Mouse (Mus musculus) forebrain, embryonic 11.5 days (tissue): Measurements from ENCODE around the gene Lemd1. TPM values are rescaled to one million over a fixed set of nuclear protein-coding genes. Genes with fewer than 3 reads are reported as not detected.
"Not testable (repeated sequence)": the region's sequence is repeated elsewhere in the genome, so short reads cannot be mapped to it uniquely, and the experiment has no call there.

ENCODE experiments used
- ATAC-seq: fragments of 200-750 bp; cut with Nextera tagmentation; replicated peaks from 2 replicates; pipeline ENCODE4 v1.8.0; 2017; ENCODE audit warnings: moderate TSS enrichment; ENCODE audit not compliant: low FRiP score
- DNase-seq: peaks from one replicate; pipeline ENCODE4 v3.0.0-alpha.2; 2017; ENCODE audit warnings: low spot score
- H3K27ac ChIP-seq: fragments of 300-500 bp; sonication (generic); 2 replicates; pipeline ENCODE4 v1.5.1; 2014; ENCODE audit warnings: low read depth, low read length
- H3K27me3 ChIP-seq: fragments of 300-500 bp; sonication (generic); 2 replicates; pipeline ENCODE4 v1.6.1; 2014; ENCODE audit warnings: mild to moderate bottlenecking, low read length, mixed read lengths; ENCODE audit not compliant: control insufficient read depth, insufficient read depth
- H3K36me3 ChIP-seq: fragments of 300-500 bp; sonication (generic); 2 replicates; pipeline ENCODE4 v1.6.1; 2014; ENCODE audit warnings: mild to moderate bottlenecking, low read length, moderate library complexity, mixed read lengths; ENCODE audit not compliant: control insufficient read depth, insufficient read depth
- H3K4me1 ChIP-seq: fragments of 300-500 bp; sonication (generic); replicated peaks from 2 replicates; pipeline ENCODE4 v1.6.1; 2014; ENCODE audit warnings: low read length, mixed read lengths; ENCODE audit not compliant: control insufficient read depth, insufficient read depth
- H3K4me2 ChIP-seq: fragments of 300-500 bp; sonication (generic); 2 replicates; pipeline ENCODE4 v1.6.1; 2014; ENCODE audit warnings: low read depth, mild to moderate bottlenecking, low read length, moderate library complexity, mixed read lengths; ENCODE audit not compliant: severe bottlenecking
- H3K4me3 ChIP-seq: fragments of 300-500 bp; sonication (generic); 2 replicates; pipeline ENCODE4 v1.5.1; 2014; ENCODE audit warnings: low read depth, low read length
- H3K9ac ChIP-seq: fragments of 300-500 bp; sonication (generic); 2 replicates; pipeline ENCODE4 v1.6.1; 2014; ENCODE audit warnings: low read length
- H3K9me3 ChIP-seq: fragments of 300-500 bp; sonication (generic); 2 replicates; pipeline ENCODE4 v1.6.1; 2016; ENCODE audit warnings: low read length, mixed read lengths; ENCODE audit not compliant: control insufficient read depth
- WGBS: fragments of 180-500 bp; shearing (Covaris S2); extraction: QIAGEN DNeasy Blood & Tissue Kit; methylation state at CpG from one replicate; pipeline ENCODE4 v1.1.7; 2014; 5-methylcytosine and 5-hydroxymethylcytosine counted together
- polyA plus RNA-seq: library from polyadenylated mRNA; unstranded; fragments of >200 nt; fragmentation: Nextera tagmentation; extraction: Ambion mirVana; gene quantifications from 2 replicates; pipeline ENCODE4 v1.2.1, GENCODE M21; 2014

Lemd1 gene
- polyA plus RNA-seq, 1 experiment from 2014 or later: 8.1 TPM

- Histone ChIP-seq H3K36me3 (no peaks in the 10 kb centered on the region), H3K9me3 (no peaks in the 10 kb centered on the region), H3K27me3 (no peaks in the 10 kb centered on the region; the same call in 1 of the 2 replicates), H3K4me1 (peaks cover 5% of the 10 kb centered on the region; the same call in 1 of the 2 replicates), H3K27ac (no peak overlapping the region), H3K9ac (no peak overlapping the region), H3K4me2 (no peak overlapping the region), H3K4me3 (no peak overlapping the region)
- WGBS: 24% methylated on average over 2 of the region's 2 CpGs
- DNase-seq: no peak
- no peak for ATAC-seq
Measured at GRCm38 (mm10) chr1:132158741-132159140, 32.5 kb upstream of the Lemd1 start.

DNA sequence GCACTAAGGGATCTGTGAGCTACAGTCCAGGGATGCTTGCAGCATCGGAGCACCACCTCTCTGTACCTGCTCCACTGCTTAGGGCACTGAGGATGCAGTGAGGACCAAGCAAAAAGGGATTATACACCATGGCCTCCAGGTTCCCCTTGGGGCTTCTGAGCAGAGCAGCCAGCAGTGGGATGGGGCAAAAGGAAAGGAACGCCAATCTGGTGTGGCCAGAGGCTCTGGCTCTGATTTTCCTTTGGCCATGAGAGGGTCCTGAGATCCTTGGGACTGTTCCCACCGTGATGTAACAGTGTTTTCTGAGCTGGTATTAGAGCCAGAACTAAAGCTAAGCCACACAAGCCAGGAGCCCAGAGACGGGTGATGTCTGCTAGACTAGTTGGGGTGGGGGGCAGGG lies 31.6 kb upstream of the Lemd1 start:
- 62% methylated on average over 4 of the region's 4 CpGs for WGBS
- H3K9me3 ChIP-seq: no peaks in the 10 kb centered on the region
- peaks cover 5% of the 10 kb centered on the region; the same call in 1 of the 2 replicates for H3K4me1 ChIP-seq
- no peaks in the 10 kb centered on the region; the same call in 1 of the 2 replicates for H3K27me3 ChIP-seq
- no peak overlapping the region for H3K9ac ChIP-seq
- no peak overlapping the region for H3K27ac ChIP-seq
- no peak overlapping the region for H3K4me3 ChIP-seq
- H3K4me2 ChIP-seq: no peak overlapping the region
- no peaks in the 10 kb centered on the region for H3K36me3 ChIP-seq
- DNase-seq (no peak), ATAC-seq (no peak)

- Histone ChIP-seq H3K36me3 (no peaks in the 10 kb centered on the region), H3K9ac (no peak overlapping the region), H3K27me3 (no peaks in the 10 kb centered on the region; the same call in 1 of the 2 replicates), H3K4me3 (no peak overlapping the region), H3K27ac (no peak overlapping the region), H3K4me1 (peaks cover 5% of the 10 kb centered on the region; the same call in 1 of the 2 replicates), H3K9me3 (no peaks in the 10 kb centered on the region), H3K4me2 (no peak overlapping the region)
- DNase-seq: no peak
- no peak for ATAC-seq
- 62% methylated on average over 7 of the region's 7 CpGs for WGBS
Measured at GRCm38 (mm10) chr1:132161211-132161880, 29.9 kb upstream of the Lemd1 start.

GRCm38 (mm10) chr1:132162618-132163017 lies 28.6 kb upstream of the Lemd1 start:
- not testable (repeated sequence) for H3K9me3 ChIP-seq, H3K27me3 ChIP-seq, H3K27ac ChIP-seq, DNase-seq, H3K4me3 ChIP-seq, H3K9ac ChIP-seq, ATAC-seq, H3K4me2 ChIP-seq, H3K4me1 ChIP-seq, H3K36me3 ChIP-seq
- WGBS: 56% methylated on average over 9 of the region's 9 CpGs

GRCm38 (mm10) chr1:132164780-132165518 lies 26.3 kb upstream of the Lemd1 start:
- no peak overlapping the region for H3K27ac ChIP-seq
- no peak overlapping the region for H3K9ac ChIP-seq
- DNase-seq (no peak), ATAC-seq (no peak)
- 53% methylated on average over 13 of the region's 13 CpGs for WGBS
- no peak overlapping the region for H3K4me2 ChIP-seq
- H3K4me3 ChIP-seq: no peak overlapping the region
- no peaks in the 10 kb centered on the region for H3K36me3 ChIP-seq
- H3K9me3 ChIP-seq: no peaks in the 10 kb centered on the region
- peaks cover 4% of the 10 kb centered on the region for H3K4me1 ChIP-seq
- no peaks in the 10 kb centered on the region for H3K27me3 ChIP-seq

- DNase-seq: peak; percentile 60
- no peaks in the 10 kb centered on the region for H3K9me3 ChIP-seq
- no peaks in the 10 kb centered on the region for H3K27me3 ChIP-seq
- 55% methylated on average over 3 of the region's 3 CpGs for WGBS
- H3K27ac ChIP-seq: no peak overlapping the region
- H3K4me2 ChIP-seq: no peak overlapping the region
- no peaks in the 10 kb centered on the region for H3K36me3 ChIP-seq
- peaks cover 4% of the 10 kb centered on the region for H3K4me1 ChIP-seq
- no peak overlapping the region for H3K4me3 ChIP-seq
- H3K9ac ChIP-seq: no peak overlapping the region
- no peak for ATAC-seq
Measured at GRCm38 (mm10) chr1:132165859-132166258, 25.4 kb upstream of the Lemd1 start.

DNA sequence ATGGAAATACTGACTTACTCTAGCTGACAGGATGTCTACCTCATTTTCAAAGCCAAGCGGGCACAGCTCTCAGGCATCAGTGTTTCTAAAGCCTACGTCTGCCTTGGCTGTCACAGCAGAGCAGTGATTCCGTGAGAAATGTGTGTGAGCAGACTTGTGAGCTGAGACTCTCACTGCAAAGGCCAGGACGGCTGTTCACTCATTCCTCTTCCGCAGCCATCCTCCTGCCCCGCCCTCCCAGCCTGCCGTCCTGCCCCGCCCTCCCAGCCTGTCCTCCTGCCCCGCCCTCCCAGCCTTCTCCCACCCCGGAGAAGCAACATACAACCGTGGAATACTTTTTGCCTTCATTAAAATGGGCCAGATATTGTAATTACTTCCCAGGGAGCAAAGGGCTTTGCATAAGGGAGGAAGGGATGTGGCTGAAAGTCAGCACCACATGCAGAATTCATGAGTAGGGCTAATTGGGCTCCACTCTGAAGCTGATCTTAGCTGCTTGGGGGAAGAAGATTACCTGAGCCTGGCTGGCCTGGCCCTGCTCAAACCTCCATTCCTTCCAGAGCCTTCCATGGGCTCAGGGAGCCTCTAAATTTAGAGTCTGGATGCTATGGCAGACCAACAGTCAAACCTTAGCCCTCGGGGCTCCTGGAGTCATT lies 23.0 kb upstream of the Lemd1 start:
- peaks cover 8% of the 10 kb centered on the region for H3K4me1 ChIP-seq
- whole genome bisulfite sequencing: 9% methylated on average over 12 of the region's 12 CpGs
- ATAC-seq: no peak; the same call in 1 of the 2 replicates
- H3K27me3 ChIP-seq: no peaks in the 10 kb centered on the region
- no peaks in the 10 kb centered on the region for H3K9me3 ChIP-seq
- no peak overlapping the region for H3K4me3 ChIP-seq
- no peak overlapping the region for H3K27ac ChIP-seq
- DNase-seq: peak; percentile 75
- H3K4me2 ChIP-seq: peak overlapping the region; percentile 31; the same call in 1 of the 2 replicates
- H3K9ac ChIP-seq: peak overlapping the region; percentile 39
- no peaks in the 10 kb centered on the region for H3K36me3 ChIP-seq

- Histone ChIP-seq H3K4me1 (peaks cover 8% of the 10 kb centered on the region), H3K9me3 (no peaks in the 10 kb centered on the region), H3K36me3 (no peaks in the 10 kb centered on the region), H3K27me3 (no peaks in the 10 kb centered on the region), H3K4me3 (no peak overlapping the region), H3K4me2 (no peak overlapping the region), H3K27ac (no peak overlapping the region), H3K9ac (no peak overlapping the region)
- DNase-seq (no peak), ATAC-seq (no peak)
- 63% methylated on average over 6 of the region's 6 CpGs for WGBS
Measured at GRCm38 (mm10) chr1:132170698-132171097, 20.5 kb upstream of the Lemd1 start.
